Mouse (Mus musculus) ovary, postnatal 36 days (tissue): ENCODE data around the gene Chmp6.

Source experiments
- DNase-seq: peaks from one replicate; pipeline ENCODE4 v3.0.0; 2022; ENCODE audit warnings: low spot score, mixed read lengths

The Chmp6 gene

GRCm38 (mm10) chr11:119913291-119913934 lies at the start of gene Chmp6:
Chmp6 (plus strand) TSS chr11:119913441.
- DNase-seq, result peak; percentile 90

- no peak for DNase-seq
Observed at GRCm38 (mm10) chr11:119866837-119867236, 46.4 kb upstream of the Chmp6 start.

- no peak for DNase-seq
Observed at GRCm38 (mm10) chr11:119868138-119868537, 45.1 kb upstream of the Chmp6 start.

- no peak for DNase-seq
Observed at GRCm38 (mm10) chr11:119868556-119868955, 44.7 kb upstream of the Chmp6 start.

- DNase-seq, result no peak
Observed at GRCm38 (mm10) chr11:119871141-119871540, 42.1 kb upstream of the Chmp6 start.

GRCm38 (mm10) chr11:119873643-119874042 lies 39.6 kb upstream of the Chmp6 start:
- DNase-seq, result no peak

- DNase-seq, result no peak
Observed at GRCm38 (mm10) chr11:119874841-119875240, 38.4 kb upstream of the Chmp6 start.

GRCm38 (mm10) chr11:119875685-119876084 lies 37.6 kb upstream of the Chmp6 start:
- DNase-seq, result no peak

- DNase-seq, result no peak
Observed at GRCm38 (mm10) chr11:119877124-119877523, 36.1 kb upstream of the Chmp6 start.

- DNase-seq, result no peak
Observed at GRCm38 (mm10) chr11:119879573-119879972, 33.7 kb upstream of the Chmp6 start.

GRCm38 (mm10) chr11:119883646-119884045 lies 29.6 kb upstream of the Chmp6 start:
- no peak for DNase-seq

GRCm38 (mm10) chr11:119889966-119890365 lies 23.3 kb upstream of the Chmp6 start:
- no peak for DNase-seq

- no peak for DNase-seq
Observed at GRCm38 (mm10) chr11:119891601-119892215, 21.5 kb upstream of the Chmp6 start.

GRCm38 (mm10) chr11:119893667-119894236 lies 19.5 kb upstream of the Chmp6 start:
- no peak for DNase-seq

GRCm38 (mm10) chr11:119894634-119895033 lies 18.6 kb upstream of the Chmp6 start:
- no peak for DNase-seq

GRCm38 (mm10) chr11:119897041-119897440 lies 16.2 kb upstream of the Chmp6 start:
- no peak for DNase-seq

- DNase-seq, result no peak
Observed at GRCm38 (mm10) chr11:119898976-119899375, 14.3 kb upstream of the Chmp6 start.

GRCm38 (mm10) chr11:119901174-119901573 lies 12.1 kb upstream of the Chmp6 start:
- no peak for DNase-seq

- no peak for DNase-seq
Observed at GRCm38 (mm10) chr11:119902891-119903290, 10.3 kb upstream of the Chmp6 start.

- peak; percentile 56 for DNase-seq
Observed at GRCm38 (mm10) chr11:119904621-119905286, 8.5 kb upstream of the Chmp6 start.

- DNase-seq, result no peak
Observed at GRCm38 (mm10) chr11:119905794-119906193, 7.4 kb upstream of the Chmp6 start.

GRCm38 (mm10) chr11:119907006-119907650 lies 6.1 kb upstream of the Chmp6 start:
- DNase-seq, result no peak
